Mouse (Mus musculus): ENCODE measurements around the gene Nap1l3. TPM values are rescaled to one million over a fixed set of nuclear protein-coding genes. Genes with fewer than 3 reads are reported as not detected.

Gene Nap1l3
- 0.38 to 2.2 TPM (median 1.5 TPM) in 3 replicates for total RNA-seq (2017)

DNA sequence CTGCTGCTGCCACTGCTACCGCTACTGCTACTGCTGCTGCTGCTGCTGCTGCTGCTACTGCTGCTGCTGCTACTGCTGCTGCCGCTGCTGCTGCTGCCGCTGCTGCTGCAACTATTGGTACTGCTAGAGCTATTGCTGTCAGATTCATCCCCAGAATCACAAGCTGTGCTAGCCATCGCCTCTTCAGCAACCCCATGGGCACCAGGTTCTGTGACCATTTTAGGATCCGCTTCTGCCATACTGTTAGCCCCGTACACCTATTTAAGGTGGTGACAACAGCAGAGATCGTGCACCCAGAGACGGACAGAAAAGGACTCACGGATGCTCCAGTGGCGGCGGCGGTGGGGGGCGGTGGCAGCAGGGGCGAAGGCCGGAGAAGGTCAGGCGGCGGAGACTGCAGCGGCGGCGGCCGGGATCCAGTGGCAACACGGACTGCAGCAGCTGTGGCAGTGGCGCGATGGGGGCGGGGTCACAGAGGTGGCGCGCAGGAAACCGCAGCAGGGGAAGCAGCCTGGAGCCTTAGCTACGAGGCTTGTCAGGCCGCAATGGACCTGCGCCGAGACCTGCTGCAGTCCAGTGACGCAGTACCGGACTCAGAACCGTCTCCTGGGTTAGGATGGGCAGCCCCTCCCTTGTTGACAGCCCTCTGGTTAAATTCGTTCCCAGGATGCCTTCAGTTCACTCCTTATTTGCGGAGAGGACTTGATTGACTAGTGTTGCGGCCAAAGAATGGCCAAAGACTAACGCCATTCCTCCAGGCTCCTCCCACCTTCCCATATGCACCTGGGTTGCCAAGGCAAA, at the start of gene Nap1l3:
Nap1l3 (minus strand) TSS at position 621 of the 801 bp plus-strand sequence.
- ATAC-seq (replicated peaks; ENCODE audit: insufficient number of reproducible peaks, low FRiP score, low TSS enrichment, poor library complexity, severe bottlenecking) = no peak

DNA sequence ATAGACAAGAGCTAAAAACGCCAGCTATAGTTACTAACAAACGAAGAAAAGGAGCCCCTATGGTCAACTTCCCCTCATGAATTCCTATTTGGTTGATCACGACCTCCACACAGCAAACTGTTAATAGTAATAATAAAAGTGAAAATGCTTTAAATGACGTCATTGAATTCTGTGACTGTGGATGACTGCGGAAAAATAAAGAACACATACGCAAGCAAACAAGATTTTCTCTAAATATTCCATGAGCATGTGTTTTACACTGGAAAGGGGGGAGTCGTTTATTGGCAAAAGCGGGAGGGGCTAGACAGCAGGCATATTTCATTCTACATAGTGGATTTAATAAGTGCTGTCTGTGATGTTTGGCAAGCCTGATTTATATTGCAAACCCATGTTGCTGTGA, 451 bp upstream of the Nap1l3 start:
- no peak for ATAC-seq (replicated peaks; ENCODE audit: insufficient number of reproducible peaks, low FRiP score, low TSS enrichment, poor library complexity, severe bottlenecking)

Data from monocyte, adult 5-6 weeks (primary cell).